Mouse (Mus musculus): ENCODE measurements at regions not wholly inside any gene's neighbourhood (a gene's known extent, or its start where the extent isn't known, plus 50 kb on each side); places are given as distances from the start of the nearest gene placed in this dataset.
"Not testable (repeated sequence)": the region's sequence is repeated elsewhere in the genome, so short reads cannot be mapped to it uniquely, and the experiment has no call there.

DNA sequence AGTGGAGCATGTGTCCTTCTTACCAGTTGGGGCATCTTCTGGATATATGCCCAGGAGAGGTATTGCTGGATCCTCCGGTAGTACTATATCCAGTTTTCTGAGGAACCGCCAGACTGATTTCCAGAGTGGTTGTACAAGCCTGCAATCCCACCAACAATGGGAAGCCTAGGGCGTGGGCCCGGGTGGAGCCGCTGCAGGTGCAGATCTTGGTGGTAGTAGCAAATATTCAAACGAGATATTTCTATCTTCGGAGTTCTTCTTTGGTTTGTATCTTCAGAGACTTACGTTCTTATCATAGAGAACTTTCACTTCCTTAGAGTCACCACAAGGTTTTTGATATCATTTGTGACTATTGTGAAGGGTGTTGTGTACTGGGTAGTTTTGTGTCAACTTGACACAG is 60.2 kb upstream of the Btbd35f28 start:
- H3K4me3 ChIP-seq (ENCODE audit: extremely low read depth, insufficient read depth, insufficient read length); H3K27ac ChIP-seq (ENCODE audit: insufficient read depth, low read length); H3K27me3 ChIP-seq (ENCODE audit: control insufficient read depth, insufficient read depth, low read length); H3K4me1 ChIP-seq (ENCODE audit: control insufficient read depth, insufficient read depth, insufficient read length); H3K36me3 ChIP-seq (ENCODE audit: control insufficient read depth, insufficient read depth, low read length): not testable (repeated sequence)
- WGBS: 92% methylated on average over 8 of the region's 8 CpGs
- DNase-seq (ENCODE audit: low read depth in 1 of 2, low spot score in 2 of 2): peak in 1 of 2 experiments; percentile 9

Measured in spleen, adult 2 months (tissue).